Mouse (Mus musculus) MEL (cell line): ENCODE results near the gene Zdhhc7. TPM values are rescaled to one million over a fixed set of nuclear protein-coding genes. Genes with fewer than 3 reads are reported as not detected.

ENCODE experiments used
- DNase-seq: peaks from one replicate; pipeline ENCODE4 v3.0.0; 2011; ENCODE audit warnings: low read depth, low spot score
- H3K27ac ChIP-seq: 2 replicates; pipeline ENCODE4 v1.5.1; 2012; ENCODE audit warnings: low read depth, mild to moderate bottlenecking, control low read depth, low read length, moderate library complexity; ENCODE audit not compliant: control insufficient read depth
- H3K27me3 ChIP-seq, 2 experiments: fragments of 150-350 bp in 1 of 2; sonication (generic) in 1 of 2; 2 replicates each; pipeline ENCODE4 v1.6.1; 2012; ENCODE audit warnings: low read length in 2 of 2, mild to moderate bottlenecking in 2 of 2, improper control_type of control experiment in 1 of 2, moderate library complexity in 1 of 2; ENCODE audit not compliant: insufficient read depth in 2 of 2, control insufficient read depth in 1 of 2
- H3K36me3 ChIP-seq, 2 experiments: 2 replicates each; pipeline ENCODE4 v1.6.1; 2012 to 2014; ENCODE audit warnings: low read length in 2 of 2, improper control_type of control experiment in 1 of 2, inconsistent platforms in 1 of 2, mild to moderate bottlenecking in 1 of 2; ENCODE audit not compliant: insufficient read depth in 2 of 2, control insufficient read depth in 1 of 2
- H3K4me1 ChIP-seq, 2 experiments: fragments of 150-350 bp in 1 of 2; sonication (generic) in 1 of 2; 2 replicates each; pipeline ENCODE4 v1.6.1; 2012; ENCODE audit warnings: low read length in 2 of 2, improper control_type of control experiment in 1 of 2, mild to moderate bottlenecking in 1 of 2; ENCODE audit not compliant: insufficient read depth in 2 of 2, control insufficient read depth in 1 of 2
- H3K4me3 ChIP-seq, 2 experiments: fragments of 150-350 bp in 1 of 2; sonication (generic) in 1 of 2; 2 replicates each; pipeline ENCODE4 v1.5.1; 2012; ENCODE audit warnings: low read depth in 2 of 2, low read length in 2 of 2, mild to moderate bottlenecking in 2 of 2, moderate library complexity in 2 of 2, control low read depth in 1 of 2, improper control_type of control experiment in 1 of 2; ENCODE audit not compliant: control insufficient read depth in 1 of 2, insufficient read depth in 1 of 2
- H3K79me2 ChIP-seq: 2 replicates; pipeline ENCODE4 v1.6.1; 2012; ENCODE audit warnings: mild to moderate bottlenecking, low read length, moderate library complexity; ENCODE audit not compliant: control insufficient read depth, poor library complexity, insufficient read depth
- H3K9ac ChIP-seq: 2 replicates; pipeline ENCODE4 v1.6.1; 2012; ENCODE audit warnings: low read depth, mild to moderate bottlenecking, control low read depth, low read length, moderate library complexity; ENCODE audit not compliant: control insufficient read depth, poor library complexity, severe bottlenecking
- H3K9me3 ChIP-seq: fragments of 150-350 bp; sonication (generic); replicated peaks from 2 replicates; pipeline ENCODE4 v1.6.1; 2012; ENCODE audit warnings: mild to moderate bottlenecking, low read length, improper control_type of control experiment, moderate library complexity; ENCODE audit not compliant: insufficient read depth
- E2F4 ChIP-seq: IDR thresholded peaks from 2 replicates; pipeline ENCODE4 v1.6.1; 2011; ENCODE audit warnings: low read depth, low read length, improper control_type of control experiment, borderline replicate concordance
- ELF1 ChIP-seq: IDR thresholded peaks from 2 replicates; pipeline ENCODE4 v1.6.1; 2014; ENCODE audit warnings: low read depth, mild to moderate bottlenecking, inconsistent platforms, low read length, improper control_type of control experiment, moderate library complexity
- EP300 ChIP-seq, 2 experiments: IDR thresholded peaks; 2 replicates each; pipeline ENCODE4 v1.6.1; 2011; ENCODE audit warnings: improper control_type of control experiment in 2 of 2, low read length in 2 of 2, low read depth in 1 of 2, mild to moderate bottlenecking in 1 of 2
- HCFC1 ChIP-seq: IDR thresholded peaks from 2 replicates; pipeline ENCODE4 v1.6.1; 2012; ENCODE audit warnings: low read depth, mild to moderate bottlenecking, inconsistent platforms, low read length, improper control_type of control experiment, moderate library complexity
- MAX ChIP-seq: IDR thresholded peaks from 2 replicates; pipeline ENCODE4 v1.6.1; 2011; ENCODE audit warnings: low read length, improper control_type of control experiment
- MEF2A ChIP-seq: IDR thresholded peaks from 2 replicates; pipeline ENCODE4 v1.6.1; 2014; ENCODE audit warnings: low read depth, mild to moderate bottlenecking, inconsistent platforms, low read length, improper control_type of control experiment; ENCODE audit not compliant: poor library complexity, insufficient replicate concordance, severe bottlenecking; ENCODE audit errors: extremely low read depth
- MXI1 ChIP-seq: IDR thresholded peaks from 2 replicates; pipeline ENCODE4 v1.6.1; 2011; ENCODE audit warnings: mild to moderate bottlenecking, low read depth, low read length, improper control_type of control experiment
- MYB ChIP-seq: IDR thresholded peaks from 2 replicates; pipeline ENCODE4 v1.6.1; 2011; ENCODE audit warnings: mild to moderate bottlenecking, low read depth, low read length, improper control_type of control experiment
- MYC ChIP-seq: IDR thresholded peaks from 2 replicates; pipeline ENCODE4 v1.6.1; 2011; ENCODE audit warnings: low read depth, mild to moderate bottlenecking, low read length, improper control_type of control experiment, moderate library complexity
- NELFE ChIP-seq: IDR thresholded peaks from 2 replicates; pipeline ENCODE4 v1.6.1; 2011; ENCODE audit warnings: low read depth, low read length, improper control_type of control experiment
- POLR2A ChIP-seq, 2 experiments: IDR thresholded peaks; 2 replicates each; pipeline ENCODE4 v1.6.1; 2011 to 2012; ENCODE audit warnings: low read length in 2 of 2, mild to moderate bottlenecking in 2 of 2, control low read depth in 1 of 2, improper control_type of control experiment in 1 of 2, low read depth in 1 of 2, moderate library complexity in 1 of 2; ENCODE audit not compliant: control insufficient read depth in 1 of 2, insufficient read depth in 1 of 2, poor library complexity in 1 of 2
- SIN3A ChIP-seq: IDR thresholded peaks from 2 replicates; pipeline ENCODE4 v1.6.1; 2012; ENCODE audit warnings: low read length, improper control_type of control experiment, inconsistent platforms
- SMC3 ChIP-seq: IDR thresholded peaks from 2 replicates; pipeline ENCODE4 v1.6.1; 2011; ENCODE audit warnings: low read depth, low read length, improper control_type of control experiment
- TBP ChIP-seq: IDR thresholded peaks from 2 replicates; pipeline ENCODE4 v1.8.0; 2011; ENCODE audit warnings: low read depth, low read length, improper control_type of control experiment
- USF2 ChIP-seq, 2 experiments: IDR thresholded peaks; 2 replicates each; pipeline ENCODE4 v1.6.1; 2011 to 2012; ENCODE audit warnings: improper control_type of control experiment in 2 of 2, low read length in 2 of 2, borderline replicate concordance in 1 of 2, inconsistent platforms in 1 of 2, low read depth in 1 of 2, mild to moderate bottlenecking in 1 of 2; ENCODE audit not compliant: insufficient read depth in 1 of 2
- ZC3H11A ChIP-seq: IDR thresholded peaks from 2 replicates; pipeline ENCODE4 v1.6.1; 2012; ENCODE audit warnings: low read depth, mild to moderate bottlenecking, inconsistent platforms, low read length, improper control_type of control experiment
- ZKSCAN1 ChIP-seq: IDR thresholded peaks from 2 replicates; pipeline ENCODE4 v1.6.1; 2012; ENCODE audit warnings: low read depth, mild to moderate bottlenecking, inconsistent platforms, low read length, improper control_type of control experiment, moderate library complexity
- ZMIZ1 ChIP-seq: IDR thresholded peaks from 2 replicates; pipeline ENCODE4 v1.6.1; 2012; ENCODE audit warnings: low read depth, mild to moderate bottlenecking, inconsistent platforms, low read length, improper control_type of control experiment, moderate library complexity
- polyA plus RNA-seq, 2 experiments: library from polyadenylated mRNA; stranded (reverse) in 1 of 2; unstranded in 1 of 2; fragments of >175 nt in 1 of 2; fragments of >200 nt in 1 of 2; gene quantifications; 2 replicates each; pipeline versions ENCODE4 v1.2.1 to v1.2.4; 2012; ENCODE audit warnings: low replicate concordance in 2 of 2, low read depth in 1 of 2; ENCODE audit not compliant: insufficient read length in 2 of 2, insufficient read depth in 1 of 2, missing spikeins in 1 of 2
- total RNA-seq: library from RNA; depleted of rRNA; stranded (reverse); fragments of 300-350 nt; gene quantifications from 2 replicates; pipeline ENCODE4 v1.2.3, GENCODE M21; 2012

Gene Zdhhc7
- total and polyA plus RNA-seq, 3 experiments: 51.0 to 126 (median 54.4) TPM

DNA sequence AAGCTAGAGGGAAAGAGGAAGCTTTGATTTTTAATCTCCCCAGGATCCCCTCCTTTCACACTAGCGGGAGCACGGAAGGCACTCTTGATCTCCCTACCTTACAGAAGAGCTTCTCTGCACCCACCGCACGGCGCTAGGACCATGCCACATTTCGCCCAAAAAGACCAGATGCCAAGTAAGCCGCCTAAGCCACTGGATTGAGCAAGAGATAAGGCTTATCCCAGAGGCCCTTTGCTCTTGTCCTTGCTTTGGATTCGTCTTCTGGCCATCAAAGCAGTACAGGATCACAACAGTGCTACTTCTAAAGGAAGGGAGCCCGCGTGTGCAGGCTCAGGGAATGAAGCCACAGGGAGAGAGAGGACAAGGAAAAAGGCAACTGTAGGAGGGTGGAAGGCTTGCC is 6.5 kb downstream of the Zdhhc7 start:
- Histone ChIP-seq H3K36me3 (no peaks in the 10 kb centered on the region; a peak in 1 of 4 replicates), H3K4me1 (no peaks in the 10 kb centered on the region), H3K27ac (no peak overlapping the region)
- peak; percentile 26 for DNase-seq
- no peak for TF ChIP-seq HCFC1
- TF ChIP-seq TBP: peak; percentile 79; the same call in 1 of the 2 replicates
- no peak for TF ChIP-seq MYC
- TF ChIP-seq, all 39 proteins: peak for 1
- no peaks in the 10 kb centered on the region for H3K9me3 ChIP-seq
- no peak overlapping the region for H3K4me3 ChIP-seq
- H3K9ac ChIP-seq: no peak overlapping the region
- no peaks in the 10 kb centered on the region for H3K27me3 ChIP-seq
- peaks cover 4% of the 10 kb centered on the region; the same call in 1 of the 2 replicates for H3K79me2 ChIP-seq

DNA sequence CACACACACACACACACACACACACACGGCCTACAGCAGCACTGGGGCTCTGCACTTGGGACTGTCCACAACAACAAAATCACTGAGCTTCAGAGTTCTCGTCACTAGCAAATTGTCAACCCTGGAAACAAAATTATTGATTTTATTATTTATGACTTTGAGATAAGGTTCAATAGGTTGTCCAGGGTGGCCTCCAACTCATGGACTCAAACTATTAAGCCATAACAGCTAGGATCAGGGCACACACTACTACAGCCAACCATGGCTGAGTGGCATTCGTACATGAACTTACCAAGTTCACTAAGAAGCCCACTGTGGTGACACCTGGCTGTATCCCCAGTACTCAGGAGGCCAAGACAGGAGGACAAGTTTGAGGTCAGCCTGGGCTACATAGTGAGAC is 8.2 kb downstream of the Zdhhc7 start:
- TF ChIP-seq EP300 (IDR thresholded peaks at IDR 0.05; ENCODE audit: low read depth in 1 of 2, low read length in 2 of 2) (no peak), USF2 (IDR thresholded peaks at IDR 0.05; ENCODE audit: borderline replicate concordance in 1 of 2, insufficient read depth in 1 of 2, low read depth in 1 of 2, low read length in 2 of 2) (no peak), ZKSCAN1 (no peak), MYB (no peak), ZMIZ1 (no peak), MEF2A (no peak), TBP (no peak), SMC3 (no peak), ZC3H11A (no peak), MXI1 (no peak), SIN3A (no peak), E2F4 (no peak), POLR2A (IDR thresholded peaks at IDR 0.05; ENCODE audit: control insufficient read depth in 1 of 2, insufficient read depth in 1 of 2, low read depth in 1 of 2, low read length in 2 of 2, poor library complexity in 1 of 2) (no peak), NELFE (no peak), MAX (no peak), ELF1 (no peak)
- DNase-seq: no peak
- Histone ChIP-seq H3K4me1 (no peaks in the 10 kb centered on the region), H3K9me3 (no peaks in the 10 kb centered on the region), H3K4me3 (no peak overlapping the region), H3K9ac (no peak overlapping the region), H3K27me3 (no peaks in the 10 kb centered on the region), H3K27ac (no peak overlapping the region), H3K36me3 (no peaks in the 10 kb centered on the region; a peak in 1 of 4 replicates), H3K79me2 (no peaks in the 10 kb centered on the region; the same call in 1 of the 2 replicates)
